Mouse (Mus musculus) lung, embryonic 16.5 days (tissue): Measurements from ENCODE around the gene Theg. TPM values are rescaled to one million over a fixed set of nuclear protein-coding genes. Genes with fewer than 3 reads are reported as not detected.
A peak's percentile ranks its signal among the peaks of the same experiment; 100 is the strongest.

Experiments
- ATAC-seq: fragments of 200-750 bp; cut with Nextera tagmentation; 2 replicates; pipeline ENCODE4 v1.8.0; 2017; ENCODE audit warnings: low read depth, mild to moderate bottlenecking, moderate library complexity
- H3K27ac ChIP-seq: fragments of 300-500 bp; sonication (generic); 2 replicates; pipeline ENCODE4 v1.5.1; 2014; ENCODE audit warnings: mild to moderate bottlenecking, control low read depth, low read length
- H3K27me3 ChIP-seq: fragments of 300-500 bp; sonication (generic); 2 replicates; pipeline ENCODE4 v1.6.1; 2014; ENCODE audit warnings: low read depth, low read length, mixed read lengths; ENCODE audit not compliant: control insufficient read depth, insufficient read depth
- H3K36me3 ChIP-seq: fragments of 300-500 bp; sonication (generic); 2 replicates; pipeline ENCODE4 v1.6.1; 2014; ENCODE audit warnings: low read length; ENCODE audit not compliant: control insufficient read depth, insufficient read depth
- H3K4me1 ChIP-seq: fragments of 300-500 bp; sonication (generic); replicated peaks from 2 replicates; pipeline ENCODE4 v1.6.1; 2014; ENCODE audit warnings: low read length, mixed read lengths; ENCODE audit not compliant: control insufficient read depth, insufficient read depth
- H3K4me2 ChIP-seq: fragments of 300-500 bp; sonication (generic); 2 replicates; pipeline ENCODE4 v1.6.1; 2014; ENCODE audit warnings: low read depth, low read length, control low read depth
- H3K4me3 ChIP-seq: fragments of 300-500 bp; sonication (generic); 2 replicates; pipeline ENCODE4 v1.5.1; 2014; ENCODE audit warnings: mild to moderate bottlenecking, low read length, control low read depth
- H3K9ac ChIP-seq: fragments of 300-500 bp; sonication (generic); 2 replicates; pipeline ENCODE4 v1.6.1; 2014; ENCODE audit warnings: low read length, control low read depth
- H3K9me3 ChIP-seq: fragments of 300-500 bp; sonication (generic); 2 replicates; pipeline ENCODE4 v1.6.1; 2016; ENCODE audit warnings: low read length; ENCODE audit not compliant: control insufficient read depth
- WGBS: fragments of 180-500 bp; shearing (Covaris S2); extraction: QIAGEN DNeasy Blood & Tissue Kit; methylation state at CpG from one replicate; pipeline ENCODE4 v1.1.7; 2014; 5-methylcytosine and 5-hydroxymethylcytosine counted together
- polyA plus RNA-seq: library from polyadenylated mRNA; unstranded; fragments of >200 nt; fragmentation: Nextera tagmentation; extraction: Ambion mirVana; gene quantifications from 2 replicates; pipeline ENCODE4 v1.2.1, GENCODE M21; 2015

The Theg gene
- polyA plus RNA-seq, 1 experiment from 2014 or later, result not detected

GRCm38 (mm10) chr10:79615860-79616259, 28.7 kb upstream of the Theg start:
- Histone ChIP-seq H3K27me3 (peaks cover 30% of the 10 kb centered on the region), H3K27ac (no peak overlapping the region), H3K9ac (no peak overlapping the region), H3K36me3 (no peaks in the 10 kb centered on the region), H3K4me3 (no peak overlapping the region), H3K4me1 (peaks cover 14% of the 10 kb centered on the region), H3K9me3 (no peaks in the 10 kb centered on the region), H3K4me2 (no peak overlapping the region)
- 10% methylated on average over 8 of the region's 8 CpGs for WGBS
- no peak for ATAC-seq

GRCm38 (mm10) chr10:79614305-79614643, 27.1 kb upstream of the Theg start:
- H3K27ac ChIP-seq, result no peak overlapping the region
- H3K4me2 ChIP-seq, result peak overlapping the region; percentile 99
- H3K36me3 ChIP-seq, result no peaks in the 10 kb centered on the region
- H3K27me3 ChIP-seq, result peaks cover 33% of the 10 kb centered on the region
- WGBS, result 63% methylated on average over 1 of the region's 1 CpGs
- peak; percentile 31; the same call in 1 of the 2 replicates for ATAC-seq
- H3K4me3 ChIP-seq, result peak overlapping the region; percentile 59
- no peaks in the 10 kb centered on the region for H3K9me3 ChIP-seq
- peaks cover 14% of the 10 kb centered on the region for H3K4me1 ChIP-seq
- H3K9ac ChIP-seq, result no peak overlapping the region

GRCm38 (mm10) chr10:79613578-79614304, 26.6 kb upstream of the Theg start, which contains the start of gene C2cd4c:
Gene C2cd4c (minus strand): TSS chr10:79614025.
- Histone ChIP-seq H3K9ac (peak within 1 kb of the TSS; percentile 62), H3K4me1 (peaks cover 14% of the 10 kb centered on the region), H3K27me3 (peaks cover 33% of the 10 kb centered on the region), H3K4me2 (peak within 1 kb of the TSS; percentile 99), H3K4me3 (peak within 1 kb of the TSS; percentile 59), H3K27ac (no peak within 1 kb of the TSS), H3K36me3 (no peaks in the 10 kb centered on the region), H3K9me3 (no peaks in the 10 kb centered on the region)
- under 1% methylated on average over 59 of the region's 60 CpGs for WGBS
- peak; percentile 88 for ATAC-seq

- WGBS, result 7% methylated on average over 51 of the region's 51 CpGs
- Histone ChIP-seq H3K9me3 (no peaks in the 10 kb centered on the region), H3K27me3 (peaks cover 33% of the 10 kb centered on the region), H3K9ac (peak overlapping the region; percentile 41; the same call in 1 of the 2 replicates), H3K4me2 (peak overlapping the region; percentile 41), H3K27ac (no peak overlapping the region), H3K4me1 (peaks cover 14% of the 10 kb centered on the region), H3K4me3 (peak overlapping the region; percentile 12; the same call in 1 of the 2 replicates), H3K36me3 (no peaks in the 10 kb centered on the region)
- no peak for ATAC-seq
Observed at GRCm38 (mm10) chr10:79612192-79613135, 25.3 kb upstream of the Theg start.

GRCm38 (mm10) chr10:79611296-79611695, 24.2 kb upstream of the Theg start:
- Histone ChIP-seq H3K27me3 (peaks cover 33% of the 10 kb centered on the region), H3K4me2 (no peak overlapping the region), H3K9me3 (no peaks in the 10 kb centered on the region), H3K36me3 (no peaks in the 10 kb centered on the region), H3K4me3 (no peak overlapping the region), H3K9ac (no peak overlapping the region), H3K4me1 (peaks cover 14% of the 10 kb centered on the region), H3K27ac (no peak overlapping the region)
- WGBS, result 29% methylated on average over 5 of the region's 5 CpGs
- ATAC-seq, result no peak

- no peak overlapping the region for H3K4me2 ChIP-seq
- H3K9ac ChIP-seq, result no peak overlapping the region
- no peak overlapping the region for H3K27ac ChIP-seq
- peaks cover 29% of the 10 kb centered on the region for H3K27me3 ChIP-seq
- H3K9me3 ChIP-seq, result no peaks in the 10 kb centered on the region
- H3K36me3 ChIP-seq, result no peaks in the 10 kb centered on the region
- ATAC-seq, result no peak
- no peak overlapping the region for H3K4me3 ChIP-seq
- WGBS, result 65% methylated on average over 3 of the region's 3 CpGs
- H3K4me1 ChIP-seq, result peaks cover 14% of the 10 kb centered on the region
Observed at GRCm38 (mm10) chr10:79609276-79609675, 22.1 kb upstream of the Theg start.

GRCm38 (mm10) chr10:79607892-79608291, 20.8 kb upstream of the Theg start:
- Histone ChIP-seq H3K4me2 (no peak overlapping the region), H3K4me3 (no peak overlapping the region), H3K27ac (no peak overlapping the region), H3K4me1 (peaks cover 7% of the 10 kb centered on the region), H3K9me3 (no peaks in the 10 kb centered on the region), H3K36me3 (no peaks in the 10 kb centered on the region), H3K27me3 (peaks cover 21% of the 10 kb centered on the region), H3K9ac (no peak overlapping the region)
- no peak for ATAC-seq
- 38% methylated on average over 2 of the region's 2 CpGs for WGBS

- Histone ChIP-seq H3K27me3 (peaks cover 9% of the 10 kb centered on the region), H3K27ac (no peak overlapping the region), H3K9ac (no peak overlapping the region), H3K36me3 (no peaks in the 10 kb centered on the region), H3K4me1 (no peaks in the 10 kb centered on the region), H3K4me3 (no peak overlapping the region), H3K4me2 (no peak overlapping the region), H3K9me3 (no peaks in the 10 kb centered on the region)
- WGBS, result 56% methylated on average over 4 of the region's 4 CpGs
- no peak for ATAC-seq
Observed at GRCm38 (mm10) chr10:79606537-79606936, 19.4 kb upstream of the Theg start.

GRCm38 (mm10) chr10:79597936-79598230, 10.8 kb upstream of the Theg start:
- 69% methylated on average over 4 of the region's 4 CpGs for WGBS
- Histone ChIP-seq H3K4me1 (no peaks in the 10 kb centered on the region), H3K4me3 (no peak overlapping the region), H3K9me3 (no peaks in the 10 kb centered on the region), H3K4me2 (no peak overlapping the region), H3K9ac (no peak overlapping the region), H3K27me3 (no peaks in the 10 kb centered on the region; the same call in 1 of the 2 replicates), H3K27ac (no peak overlapping the region), H3K36me3 (no peaks in the 10 kb centered on the region)
- no peak for ATAC-seq
